Mouse (Mus musculus): Measurements from ENCODE around the gene Awat1.
A peak's percentile ranks its signal among the peaks of the same experiment; 100 is the strongest.

Gene Awat1

GRCm38 (mm10) chrX:100571951-100572350 lies at the start of gene Awat1:
Awat1 (plus strand) TSS chrX:100572251.
- no peak for DNase-seq

GRCm38 (mm10) chrX:100524471-100524870 lies 47.6 kb upstream of the Awat1 start, which contains the start of gene Dgat2l6:
Dgat2l6 (plus strand) TSS chrX:100524838.
- DNase-seq, result no peak

GRCm38 (mm10) chrX:100556026-100556425 lies 16.0 kb upstream of the Awat1 start:
- no peak for DNase-seq

- no peak for DNase-seq
These were observed 6.4 kb upstream of the Awat1 start for GRCm38 (mm10) chrX:100565696-100566095.

DNA sequence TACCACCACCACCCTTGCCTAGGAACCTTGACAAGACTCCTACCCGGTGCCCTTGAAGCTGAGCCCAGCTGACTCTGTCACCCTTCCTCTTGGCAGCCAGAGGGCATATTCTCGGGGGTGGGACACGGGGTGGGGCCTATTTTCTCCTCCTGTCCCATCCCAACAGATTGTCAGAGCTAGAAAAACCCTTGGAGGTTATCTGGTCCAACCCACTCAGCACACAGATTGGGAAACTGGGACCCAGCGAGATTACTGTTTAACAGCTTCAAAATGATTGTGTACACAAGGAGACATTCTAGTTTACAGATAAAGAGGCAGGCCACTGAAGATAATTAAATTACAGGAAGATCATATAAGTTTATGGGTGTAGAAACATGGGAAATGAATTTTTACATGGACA lies 22.7 kb downstream of the Awat1 start, which contains the start of gene P2ry4:
TSS of gene P2ry4 (minus strand) at position 79 of the 400 bp plus-strand sequence.
- no peak for DNase-seq

DNA sequence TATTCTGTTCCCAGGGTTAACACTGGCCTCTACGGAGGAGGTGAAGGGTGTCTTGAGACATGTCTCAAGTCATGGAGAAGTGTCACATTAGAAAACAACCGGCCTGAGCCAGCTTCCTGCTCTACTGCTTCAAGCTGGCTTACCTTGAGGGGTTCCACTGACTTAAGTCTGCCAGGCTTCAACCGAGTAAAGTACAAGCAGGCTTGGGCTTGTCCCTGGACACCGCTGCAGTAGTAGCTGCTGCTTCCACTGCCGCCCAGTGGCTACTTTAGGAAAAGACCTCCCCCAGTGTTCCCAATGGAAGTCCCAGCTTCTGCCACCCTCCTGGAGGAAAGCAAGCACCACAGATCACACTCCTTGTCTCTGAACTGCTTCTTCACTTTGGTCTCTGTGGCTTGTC lies 25.4 kb downstream of the Awat1 start:
- peak; percentile 68 for DNase-seq

DNA sequence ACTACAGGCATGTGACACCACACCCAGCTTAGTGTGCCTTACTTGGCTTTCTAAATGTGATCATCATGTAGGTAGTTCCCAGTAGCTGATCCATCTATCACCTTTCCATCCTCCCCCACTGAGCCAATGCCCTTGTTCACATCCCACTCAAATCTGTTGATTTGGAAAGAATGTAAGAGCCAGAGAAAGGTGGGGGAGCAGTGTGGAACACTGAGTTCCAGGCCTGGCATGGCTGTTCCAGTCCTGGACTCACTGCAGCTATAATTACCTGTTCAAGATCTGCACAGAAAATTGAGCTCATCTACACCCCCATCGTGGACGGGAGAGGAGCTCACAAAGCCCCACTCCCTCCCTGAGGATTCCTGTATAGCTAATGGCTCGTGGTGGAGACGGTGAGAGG lies 27.7 kb downstream of the Awat1 start:
- no peak for DNase-seq

DNA sequence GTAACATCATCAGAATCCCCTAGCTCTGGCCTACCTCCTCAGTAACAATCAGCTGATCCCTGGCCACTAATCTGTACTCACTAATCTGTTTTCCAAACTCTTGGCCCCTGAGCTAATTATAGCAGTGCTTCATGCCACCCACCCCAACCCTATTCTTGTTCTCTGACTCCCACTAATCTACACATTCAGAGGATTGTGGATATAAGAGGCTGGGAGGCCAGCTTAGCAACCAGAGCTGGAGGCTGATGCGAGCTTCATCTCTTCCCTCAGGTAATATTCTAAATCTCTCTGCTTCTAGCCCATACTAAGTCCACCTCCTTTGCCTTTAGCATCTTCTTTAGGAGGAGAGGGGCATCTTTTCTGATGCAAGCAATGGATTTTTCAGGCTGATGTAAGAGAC lies 33.3 kb downstream of the Awat1 start, which contains the start of gene Arr3:
TSS of gene Arr3 (plus strand) at position 184 of the 400 bp plus-strand sequence.
- no peak for DNase-seq

- DNase-seq, result no peak
These were observed 46.4 kb downstream of the Awat1 start for GRCm38 (mm10) chrX:100618488-100618887.

DNA sequence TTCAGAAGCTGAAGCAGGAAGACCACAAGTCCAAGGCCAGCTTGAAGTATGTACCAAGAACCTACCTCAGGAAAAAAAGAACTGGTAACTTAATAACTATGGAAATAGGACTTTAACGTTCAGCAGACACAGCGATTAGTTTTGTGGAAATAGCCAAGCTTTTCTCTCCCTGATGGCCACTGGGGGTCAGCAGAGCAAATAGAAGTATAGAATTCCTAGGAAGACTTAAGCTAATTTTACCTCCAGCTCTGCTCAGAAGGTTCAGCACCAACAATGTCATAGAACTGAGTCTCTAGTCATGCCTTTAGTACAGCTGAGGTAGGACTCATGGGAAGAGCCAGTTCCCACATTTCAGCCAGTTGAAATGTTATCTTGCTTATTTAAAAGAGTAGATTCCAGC lies 49.3 kb downstream of the Awat1 start:
- peak; percentile 10 for DNase-seq

DNA sequence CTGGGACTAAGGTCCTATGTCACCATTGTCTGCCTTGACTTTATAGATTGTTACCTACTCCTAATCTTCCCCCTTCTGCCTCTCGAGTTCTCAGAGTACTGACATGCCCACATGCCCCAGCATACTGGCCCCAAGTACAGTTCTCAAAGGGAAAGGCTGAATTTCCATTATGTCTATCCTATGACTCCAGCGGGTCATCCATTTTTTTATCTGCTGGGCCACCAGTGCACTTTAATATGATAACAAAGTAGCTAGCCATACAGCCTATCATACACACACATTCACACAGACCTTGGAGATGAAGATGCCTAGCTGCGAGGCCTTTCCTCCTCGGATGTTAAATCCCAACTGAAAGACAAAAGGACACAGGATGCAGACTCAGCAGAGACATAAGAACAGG lies 52.2 kb downstream of the Awat1 start:
- no peak for DNase-seq

GRCm38 (mm10) chrX:100625146-100625545 lies 53.1 kb downstream of the Awat1 start:
- DNase-seq, result peak; percentile 1

- DNase-seq, result no peak
These were observed 53.4 kb downstream of the Awat1 start, which contains the start of gene Kif4 for GRCm38 (mm10) chrX:100625546-100625801. Kif4 (plus strand) TSS chrX:100625737.

- DNase-seq, result peak; percentile 94
These were observed 54.0 kb downstream of the Awat1 start, which contains the start of gene Pdzd11 for GRCm38 (mm10) chrX:100625802-100626793. Pdzd11 (minus strand) TSS chrX:100626568.
